Mouse (Mus musculus): ENCODE data around the gene Nap1l2.

- TF ChIP-seq POLR2A (IDR thresholded peaks at IDR 0.05; ENCODE audit: insufficient read depth, low read length) (no peak), CTCF (IDR thresholded peaks at IDR 0.05; ENCODE audit: low read depth, low read length) (no peak)
These were observed 6.5 kb downstream of the Nap1l2 start for GRCm38 (mm10) chrX:103179771-103180558.
